In genomic region chr7:6810556-6810955, GRCm38 (mm10) we compare ENCODE assay signal across 9 mouse cellular contexts.
DNase-seq lines count a peak whose midpoint lies in the region; ATAC-seq and TF ChIP-seq lines count a peak whose summit lies in the region.
"Had no signal": no experiment of that assay in that cellular context is flagged by ENCODE, and none has a peak within 500 bp of the region (broad histone marks: within the 10 kb centered on the region; RNA-seq: fewer than 3 reads in every experiment).

No protein-coding gene starts in this region.

- TF ChIP-seq EP300 in lung, postnatal 0 days (IDR thresholded peaks at IDR 0.05) = no peak

- peak; percentile 13 for DNase-seq in lung, postnatal 0 days (ENCODE audit: low spot score)
- DNase-seq in lung, postnatal 36 days = no peak
- peak; percentile 87 for DNase-seq in midbrain, embryonic 11.5 days (ENCODE audit: low spot score, missing footprints)
- DNase-seq in adrenal gland, adult 8-10 months = no peak
- no peak for DNase-seq in adrenal gland, postnatal 14 days
- no peak for DNase-seq in kidney, postnatal 25 days
- DNase-seq in thymus, postnatal 4 days = no peak
- DNase-seq: gastrocnemius, postnatal 14 days had no signal

- no peak overlapping the region for H3K4me3 ChIP-seq in lung, postnatal 0 days (ENCODE audit: low read depth, low read length)
- no peak overlapping the region for H3K4me3 ChIP-seq in hindbrain, embryonic 16.5 days (ENCODE audit: low read length)
- H3K4me3 ChIP-seq in midbrain, embryonic 11.5 days (ENCODE audit: low read depth, low read length) = no peak overlapping the region

- H3K4me1 ChIP-seq in lung, postnatal 0 days (ENCODE audit: insufficient read depth, low read depth, low read length) = no peaks in the 10 kb centered on the region
- H3K4me1 ChIP-seq in hindbrain, embryonic 16.5 days (ENCODE audit: control insufficient read depth, insufficient read depth, low read depth, low read length) = peaks cover 8% of the 10 kb centered on the region
- H3K4me1 ChIP-seq in midbrain, embryonic 11.5 days (ENCODE audit: control insufficient read depth, insufficient read depth, low read length) = peaks cover 7% of the 10 kb centered on the region; the same call in 1 of the 2 replicates

- no peaks in the 10 kb centered on the region for H3K36me3 ChIP-seq in lung, postnatal 0 days (ENCODE audit: insufficient read depth, low read length)
- no peaks in the 10 kb centered on the region for H3K36me3 ChIP-seq in hindbrain, embryonic 16.5 days (ENCODE audit: control insufficient read depth, insufficient read depth, low read length)
- H3K36me3 ChIP-seq in midbrain, embryonic 11.5 days (ENCODE audit: control insufficient read depth, insufficient read depth, low read length) = no peaks in the 10 kb centered on the region

- H3K4me2 ChIP-seq in lung, postnatal 0 days (replicated peaks; ENCODE audit: low read depth, low read length) = no peak overlapping the region
- no peak overlapping the region for H3K4me2 ChIP-seq in hindbrain, embryonic 16.5 days (ENCODE audit: low read length)
- no peak overlapping the region for H3K4me2 ChIP-seq in midbrain, embryonic 11.5 days

- no peaks in the 10 kb centered on the region for H3K27me3 ChIP-seq in lung, postnatal 0 days (replicated peaks; ENCODE audit: insufficient read depth, low read length)
- no peaks in the 10 kb centered on the region for H3K27me3 ChIP-seq in hindbrain, embryonic 16.5 days (replicated peaks; ENCODE audit: control insufficient read depth, insufficient read depth, low read length)
- no peaks in the 10 kb centered on the region for H3K27me3 ChIP-seq in midbrain, embryonic 11.5 days (ENCODE audit: control insufficient read depth, insufficient read depth, low read length)

- ATAC-seq in lung, postnatal 0 days = no peak
- ATAC-seq in hindbrain, embryonic 16.5 days = peak; percentile 91
- ATAC-seq in midbrain, embryonic 11.5 days (ENCODE audit: low FRiP score) = peak; percentile 95

- H3K9me3 ChIP-seq in lung, postnatal 0 days (ENCODE audit: low read length) = no peaks in the 10 kb centered on the region
- no peaks in the 10 kb centered on the region for H3K9me3 ChIP-seq in hindbrain, embryonic 16.5 days (ENCODE audit: control insufficient read depth, low read length)
- no peaks in the 10 kb centered on the region for H3K9me3 ChIP-seq in midbrain, embryonic 11.5 days (ENCODE audit: control insufficient read depth, low read length)

- TF ChIP-seq CTCF in lung, postnatal 0 days (IDR thresholded peaks at IDR 0.05) = no peak

- 18% methylated on average over 3 of the region's 3 CpGs for WGBS in lung, postnatal 0 days
- 25% methylated on average over 3 of the region's 3 CpGs for WGBS in hindbrain, embryonic 16.5 days
- WGBS in midbrain, embryonic 11.5 days = 14% methylated on average over 3 of the region's 3 CpGs

- no peak overlapping the region for H3K9ac ChIP-seq in lung, postnatal 0 days (replicated peaks; ENCODE audit: low read depth)
- H3K9ac ChIP-seq in hindbrain, embryonic 16.5 days (ENCODE audit: low read depth, low read length) = no peak overlapping the region
- no peak overlapping the region for H3K9ac ChIP-seq in midbrain, embryonic 11.5 days (ENCODE audit: low read length)

- no peak overlapping the region for H3K27ac ChIP-seq in lung, postnatal 0 days (ENCODE audit: low read length)
- H3K27ac ChIP-seq in hindbrain, embryonic 16.5 days (ENCODE audit: low read depth, low read length) = peak overlapping the region; percentile 57
- no peak overlapping the region for H3K27ac ChIP-seq in midbrain, embryonic 11.5 days (ENCODE audit: low read depth, low read length)

Comparison
In these comparisons a context has a peak if more than half of its experiments do, and no peak if none do; other contexts are left out.
1. DNase-seq: peak in lung, postnatal 0 days (single experiment) and midbrain, embryonic 11.5 days (single experiment); none in lung, postnatal 36 days (single experiment), adrenal gland, adult 8-10 months (single experiment), adrenal gland, postnatal 14 days (single experiment), kidney, postnatal 25 days (0 of 2) and thymus, postnatal 4 days (single experiment).